Mouse (Mus musculus): Measurements from ENCODE around the gene Slc16a1. TPM values are rescaled to one million over a fixed set of nuclear protein-coding genes. Genes with fewer than 3 reads are reported as not detected.

The Slc16a1 gene
- total RNA-seq (2021): 100 to 1,000 TPM; 173 to 202 TPM

DNA sequence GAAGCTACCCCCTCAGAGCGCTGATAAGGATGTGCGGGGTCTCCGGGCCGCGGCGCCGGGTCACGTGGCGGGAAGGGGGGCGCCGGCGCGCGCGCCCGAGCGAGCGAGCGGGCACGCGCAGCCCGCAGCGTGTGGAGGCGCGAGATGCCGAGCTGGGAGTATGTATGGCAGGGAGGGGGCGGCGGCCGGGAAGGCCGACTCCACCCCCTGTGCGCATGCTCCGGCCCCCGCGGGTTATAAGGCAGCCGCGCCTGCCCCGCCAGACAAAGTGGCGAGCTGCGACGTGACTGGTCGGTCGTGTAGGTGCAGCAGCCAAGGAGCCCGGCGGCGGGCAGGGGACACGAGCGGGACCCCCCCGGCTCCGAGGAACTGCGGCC lies at the start of gene Slc16a1:
TSS of gene Slc16a1 (plus strand) at position 266 of the 377 bp plus-strand sequence.
- intact Hi-C loops (cut with DNase I): no loop called here
- peak; percentile 92 to 95 for DNase-seq

GRCm38 (mm10) chr3:104596451-104597134 lies 41.9 kb upstream of the Slc16a1 start:
- DNase-seq: peak in 1 of 2 experiments; percentile 41
- intact Hi-C loops (cut with DNase I): loop anchor here (5.0 kb wide), 2 partner anchors 54 to 81 kb away; no protein-coding TSS in a partner anchor

DNA sequence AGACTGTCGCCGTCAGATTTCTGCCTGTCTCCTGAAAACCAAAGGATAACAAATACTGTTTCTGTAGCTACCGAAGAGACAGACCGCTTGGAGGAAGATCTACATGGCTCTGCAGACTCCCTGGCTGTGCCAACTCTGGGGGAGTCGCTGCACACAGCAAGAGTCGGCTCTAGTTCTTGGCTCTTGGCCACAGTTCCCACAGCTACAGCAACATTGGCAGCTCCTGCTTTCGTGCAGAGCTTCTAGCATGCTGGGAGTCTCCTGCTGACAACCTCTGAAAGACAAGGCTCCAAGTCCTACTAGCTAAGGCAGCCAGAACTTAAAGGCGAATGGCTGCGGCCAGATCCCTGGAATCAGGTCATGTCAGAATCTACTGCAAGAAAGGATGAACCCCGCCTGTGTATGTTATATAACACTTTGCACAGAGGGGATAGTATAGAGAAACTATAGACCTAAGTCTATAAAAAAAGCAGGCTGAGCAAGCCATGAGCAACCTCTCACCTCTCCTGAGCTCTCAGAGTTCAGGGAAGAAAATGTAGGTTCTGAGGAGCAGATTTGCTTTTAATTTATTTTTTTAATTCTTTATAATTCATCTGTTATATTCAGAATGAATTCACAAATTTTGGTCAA lies 41.2 kb upstream of the Slc16a1 start:
- DNase-seq: peak; percentile 90 to 91
- intact Hi-C loops (cut with DNase I): loop anchor here (5.0 kb wide), 2 partner anchors 55 to 80 kb away; no protein-coding TSS in a partner anchor

DNA sequence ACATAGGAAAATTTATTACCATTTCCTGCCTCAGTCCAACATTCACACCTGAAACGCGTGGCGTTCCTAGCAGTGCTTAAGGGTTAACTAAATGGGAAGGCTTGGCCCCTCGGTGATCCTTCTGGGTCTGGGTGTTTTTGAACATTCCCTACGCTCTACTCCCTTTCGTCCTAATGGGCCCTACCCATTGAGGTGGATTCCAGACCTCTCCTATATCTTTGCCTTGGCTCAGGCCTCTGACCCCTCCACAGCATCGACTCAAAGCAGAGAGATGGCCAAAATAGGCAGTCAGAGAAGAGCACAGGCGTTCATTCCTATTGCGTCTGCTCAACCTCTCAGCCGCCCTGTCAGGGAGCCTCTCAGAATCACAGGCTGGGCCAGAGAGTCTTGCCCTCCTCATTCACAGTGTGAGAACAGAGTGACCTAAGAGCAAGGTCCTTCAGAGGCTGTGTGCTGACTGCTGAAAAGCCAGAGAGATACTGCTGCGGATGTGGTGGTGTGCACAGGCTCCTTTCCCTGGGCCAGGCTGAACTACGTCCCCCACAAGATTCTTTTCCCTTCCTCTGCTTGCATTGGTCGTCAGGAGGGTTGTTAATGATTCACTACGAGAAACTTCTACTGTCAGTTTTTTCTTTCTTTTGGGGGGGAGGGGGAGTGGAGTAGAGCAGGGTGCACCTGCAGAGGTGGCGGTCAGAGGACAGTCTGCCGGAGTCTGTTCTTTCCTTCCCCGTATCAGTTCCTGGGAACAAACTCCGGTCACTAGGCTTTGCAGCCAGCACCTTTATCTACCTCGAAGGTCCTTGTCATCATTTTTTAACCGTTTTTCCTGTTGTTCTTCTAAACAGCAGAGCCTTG lies 38.9 kb upstream of the Slc16a1 start:
- intact Hi-C loops (cut with DNase I): loop anchor here (5.0 kb wide), 2 partner anchors 57 to 78 kb away; no protein-coding TSS in a partner anchor
- peak; percentile 89 to 90 for DNase-seq

DNA sequence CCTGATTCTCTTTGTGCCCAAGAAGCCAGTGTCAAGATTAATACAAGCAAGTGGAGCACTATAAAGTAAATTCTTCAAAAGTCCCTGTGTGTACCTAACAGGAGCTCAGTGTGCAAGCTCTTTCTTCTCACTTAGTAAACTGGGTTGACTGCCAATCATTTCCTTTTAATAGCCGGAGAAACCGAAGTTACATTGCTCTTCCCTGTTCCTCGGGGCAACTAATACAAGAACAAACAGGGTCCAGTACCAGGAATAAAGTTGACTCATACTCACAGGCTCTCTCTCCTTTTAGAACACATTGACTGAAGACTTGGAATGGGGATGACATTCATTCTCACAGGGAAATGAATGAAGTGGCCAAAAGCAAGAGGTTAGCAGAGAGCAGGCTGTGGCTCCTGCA lies 37.8 kb upstream of the Slc16a1 start:
- intact Hi-C loops (cut with DNase I): no loop called here
- peak; percentile 36 to 53 for DNase-seq

- intact Hi-C loops (cut with DNase I): no loop called here
- peak; percentile 43 to 57 for DNase-seq
These were observed 36.8 kb upstream of the Slc16a1 start for GRCm38 (mm10) chr3:104601680-104602079.

DNA sequence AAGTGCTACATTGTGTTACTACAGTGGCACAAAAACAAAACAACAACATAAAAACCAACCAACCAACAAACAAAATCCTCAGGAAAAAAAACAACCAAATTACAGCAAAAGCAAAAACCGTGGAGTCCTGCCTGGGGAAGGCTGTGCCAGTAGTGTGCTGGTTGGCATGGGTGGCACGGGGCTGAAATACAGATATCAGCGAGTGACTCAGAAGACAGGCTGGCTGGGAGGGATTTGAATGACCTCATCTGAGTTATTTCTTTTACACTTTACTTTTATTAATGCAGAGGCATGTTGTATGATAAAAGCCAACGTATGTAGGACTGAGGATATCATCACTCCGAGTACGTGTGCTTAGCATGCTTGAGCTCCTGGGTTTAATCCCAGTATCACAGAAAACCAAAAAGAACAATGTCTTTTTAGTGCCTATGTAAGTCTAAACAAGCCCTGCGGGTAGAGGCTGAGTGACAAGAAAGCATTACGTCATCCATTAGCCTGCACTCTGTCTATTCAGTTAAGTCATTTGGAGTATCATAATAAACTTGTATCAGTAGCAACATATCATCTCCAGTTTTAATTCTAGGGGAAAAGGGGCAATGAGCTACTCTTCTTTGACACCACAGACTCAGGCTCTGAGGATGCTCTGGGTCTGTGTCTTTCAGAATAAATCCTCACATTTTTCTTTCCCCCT lies 28.6 kb upstream of the Slc16a1 start:
- DNase-seq: peak in 1 of 2 experiments; percentile 31
- intact Hi-C loops (cut with DNase I): no loop called here

- DNase-seq: peak in 1 of 2 experiments; percentile 23
- intact Hi-C loops (cut with DNase I): no loop called here
These were observed 27.8 kb upstream of the Slc16a1 start for GRCm38 (mm10) chr3:104610453-104611230.

GRCm38 (mm10) chr3:104611951-104612350 lies 26.5 kb upstream of the Slc16a1 start:
- intact Hi-C loops (cut with DNase I): no loop called here
- no peak for DNase-seq

- intact Hi-C loops (cut with DNase I): no loop called here
- DNase-seq: no peak
These were observed 25.4 kb upstream of the Slc16a1 start for GRCm38 (mm10) chr3:104613102-104613501.

- intact Hi-C loops (cut with DNase I): no loop called here
- DNase-seq: no peak
These were observed 24.4 kb upstream of the Slc16a1 start for GRCm38 (mm10) chr3:104614081-104614480.

- no peak for DNase-seq
- intact Hi-C loops (cut with DNase I): no loop called here
These were observed 23.3 kb upstream of the Slc16a1 start for GRCm38 (mm10) chr3:104615216-104615615.

GRCm38 (mm10) chr3:104616155-104616554 lies 22.3 kb upstream of the Slc16a1 start:
- intact Hi-C loops (cut with DNase I): no loop called here
- DNase-seq: no peak

DNA sequence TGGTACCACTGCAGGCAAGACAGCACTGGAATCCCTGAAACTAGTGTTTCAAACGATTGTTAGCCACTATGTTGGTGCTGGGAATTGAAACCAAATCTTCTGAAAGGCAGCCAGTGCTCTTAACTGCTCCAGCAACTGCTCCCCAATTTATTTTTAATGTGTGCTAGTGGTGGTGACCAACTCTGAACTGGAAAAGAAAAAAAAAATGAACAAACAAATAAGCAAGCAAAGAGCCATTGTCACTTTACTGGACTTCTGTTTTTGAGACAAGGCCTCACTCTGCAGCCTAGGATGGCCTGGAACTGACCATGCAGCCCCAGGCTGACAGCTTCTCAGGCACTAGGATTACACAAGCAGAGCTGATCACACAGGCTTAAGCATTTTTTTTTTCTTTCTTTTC lies 16.6 kb upstream of the Slc16a1 start:
- intact Hi-C loops (cut with DNase I): loop anchor here (2.0 kb wide), 1 partner anchor 15 kb away; no protein-coding TSS in a partner anchor
- no peak for DNase-seq

DNA sequence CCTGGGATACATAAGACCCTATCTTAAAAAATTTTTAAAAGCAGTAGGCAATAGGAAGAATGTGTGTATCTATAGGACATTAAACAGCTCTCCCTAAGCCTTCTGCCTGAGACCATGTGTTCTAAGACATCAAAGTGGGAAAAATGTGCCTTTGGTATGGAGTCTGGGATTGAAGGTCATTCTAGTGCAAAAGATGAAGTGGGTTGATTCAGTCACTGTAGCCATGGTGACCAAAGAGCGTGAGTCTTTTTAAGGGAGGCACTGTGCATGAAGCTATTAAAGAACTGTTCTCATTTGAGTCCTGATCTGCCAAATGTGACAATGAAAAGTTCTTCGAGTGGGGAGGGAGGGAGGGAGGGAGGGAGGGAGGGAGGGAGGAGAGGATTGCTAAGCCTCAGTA lies 8.7 kb upstream of the Slc16a1 start:
- intact Hi-C loops (cut with DNase I): no loop called here
- no peak for DNase-seq

- intact Hi-C loops (cut with DNase I): no loop called here
- no peak for DNase-seq
These were observed 7.5 kb upstream of the Slc16a1 start for GRCm38 (mm10) chr3:104630941-104631340.

GRCm38 (mm10) chr3:104632560-104633162 lies 5.8 kb upstream of the Slc16a1 start:
- intact Hi-C loops (cut with DNase I): no loop called here
- no peak for DNase-seq

DNA sequence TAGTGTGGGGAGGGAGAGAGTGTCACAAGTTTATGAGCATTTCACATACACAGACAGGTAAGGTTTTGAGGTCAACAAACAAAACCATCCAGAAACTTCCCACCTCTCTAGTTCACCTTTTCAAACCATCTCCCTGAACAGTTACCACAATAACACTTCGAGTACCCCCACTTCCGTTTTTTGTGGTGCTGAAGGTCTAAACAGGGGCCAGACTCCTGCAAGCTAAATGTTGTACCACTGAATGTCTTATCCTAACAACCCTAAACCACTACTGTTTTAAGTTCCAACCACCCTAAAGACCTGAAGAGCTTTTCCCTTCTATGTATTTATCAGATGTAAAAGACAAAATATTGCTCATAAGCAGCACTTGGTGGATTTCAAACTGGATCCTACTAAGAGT lies 2.0 kb upstream of the Slc16a1 start:
- intact Hi-C loops (cut with DNase I): loop anchor here (2.0 kb wide), 1 partner anchor 14 kb away; no protein-coding TSS in a partner anchor
- no peak for DNase-seq

All from heart, postnatal 10 days (tissue).